Mouse (Mus musculus) kidney, adult 2 months (tissue): ENCODE data around the gene Gmip.

Experiments used
- CTCF ChIP-seq: fragments of 200-500 bp; conservative IDR thresholded peaks from 2 replicates; pipeline ENCODE4 v1.5.1; 2011; ENCODE audit warnings: low read depth, mild to moderate bottlenecking, control low read depth, low read length, moderate library complexity, mixed read lengths; ENCODE audit not compliant: insufficient read depth, insufficient read length
- POLR2A ChIP-seq: fragments of 200-500 bp; IDR thresholded peaks from one replicate; pipeline ENCODE4 v1.6.1; 2011; ENCODE audit warnings: low read depth, low read length, control low read depth

GRCm38 (mm10) chr8:69794901-69795300 is 13.6 kb upstream of the Gmip start:
- TF ChIP-seq CTCF: no peak
- TF ChIP-seq POLR2A: no peak
